Mouse (Mus musculus) forebrain, postnatal 0 days (tissue): ENCODE measurements at regions not wholly inside any gene's neighbourhood (a gene's known extent, or its start where the extent isn't known, plus 50 kb on each side); places are given as distances from the start of the nearest gene placed in this dataset.

Experiments
- ATAC-seq: fragments of 200-750 bp; cut with Nextera tagmentation; 2 replicates; pipeline ENCODE4 v1.8.0; 2017; ENCODE audit warnings: mild to moderate bottlenecking, moderate library complexity
- DNase-seq: peaks from one replicate; pipeline ENCODE4 v3.0.0-alpha.2; 2015
- H3K27ac ChIP-seq: fragments of 300-500 bp; sonication (generic); 2 replicates; pipeline ENCODE4 v1.5.1; 2014; ENCODE audit warnings: low read depth, mild to moderate bottlenecking, antibody characterized with exemption, low read length, moderate library complexity, mixed read lengths
- H3K27me3 ChIP-seq: fragments of 300-500 bp; sonication (generic); 2 replicates; pipeline ENCODE4 v1.6.1; 2014; ENCODE audit warnings: mild to moderate bottlenecking, low read length, mixed read lengths; ENCODE audit not compliant: insufficient read depth
- H3K36me3 ChIP-seq: fragments of 300-500 bp; sonication (generic); 2 replicates; pipeline ENCODE4 v1.6.1; 2014; ENCODE audit warnings: mild to moderate bottlenecking, moderate library complexity; ENCODE audit not compliant: insufficient read depth
- H3K4me1 ChIP-seq: fragments of 300-500 bp; sonication (generic); 2 replicates; pipeline ENCODE4 v1.6.1; 2014; ENCODE audit warnings: antibody characterized with exemption; ENCODE audit not compliant: insufficient read depth
- H3K4me2 ChIP-seq: fragments of 300-500 bp; sonication (generic); 2 replicates; pipeline ENCODE4 v1.6.1; 2014; ENCODE audit warnings: low read depth, mild to moderate bottlenecking, moderate library complexity
- H3K4me3 ChIP-seq: fragments of 300-500 bp; sonication (generic); 2 replicates; pipeline ENCODE4 v1.5.1; 2014; ENCODE audit warnings: low read depth, low read length, mixed read lengths
- H3K9ac ChIP-seq: fragments of 300-500 bp; sonication (generic); 2 replicates; pipeline ENCODE4 v1.6.1; 2014; ENCODE audit warnings: mild to moderate bottlenecking
- H3K9me3 ChIP-seq: fragments of 300-500 bp; sonication (generic); 2 replicates; pipeline ENCODE4 v1.6.1; 2016; ENCODE audit warnings: low read length
- CTCF ChIP-seq: sonication (generic); IDR thresholded peaks from 2 replicates; pipeline ENCODE4 v1.5.1; 2016; ENCODE audit warnings: antibody characterized with exemption, control low read depth, low read depth
- WGBS: fragments of 180-500 bp; shearing (Covaris S2); extraction: QIAGEN DNeasy Blood & Tissue Kit; methylation state at CpG from one replicate; pipeline ENCODE4 v1.1.7; 2014; 5-methylcytosine and 5-hydroxymethylcytosine counted together

DNA sequence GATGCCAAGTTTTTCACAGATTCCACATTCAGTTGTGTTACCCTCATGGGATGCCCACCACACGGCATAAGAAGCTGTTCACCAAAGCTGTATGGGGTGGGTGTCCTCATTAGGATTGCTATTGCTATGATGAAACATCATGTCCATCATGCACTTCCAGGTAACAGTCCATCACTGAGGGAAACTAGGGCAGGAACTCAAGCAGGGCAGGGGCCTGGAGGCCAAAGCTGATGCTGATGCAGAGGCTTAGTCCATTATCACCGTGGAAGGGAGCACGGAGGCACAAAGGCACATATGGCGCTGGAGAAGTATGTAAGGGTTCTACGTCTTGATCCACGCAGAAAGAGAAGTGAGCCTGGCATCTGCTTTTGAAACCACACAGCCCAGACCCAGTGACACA lies 97.4 kb upstream of the Jade1 start:
- TF ChIP-seq CTCF, result no peak
- Histone ChIP-seq H3K9ac (no peak overlapping the region), H3K4me3 (no peak overlapping the region), H3K4me2 (no peak overlapping the region), H3K27me3 (no peaks in the 10 kb centered on the region), H3K9me3 (no peaks in the 10 kb centered on the region), H3K4me1 (no peaks in the 10 kb centered on the region), H3K27ac (no peak overlapping the region), H3K36me3 (no peaks in the 10 kb centered on the region)
- DNase-seq (no peak), ATAC-seq (no peak)
- WGBS, result 89% methylated on average over 6 of the region's 6 CpGs

DNA sequence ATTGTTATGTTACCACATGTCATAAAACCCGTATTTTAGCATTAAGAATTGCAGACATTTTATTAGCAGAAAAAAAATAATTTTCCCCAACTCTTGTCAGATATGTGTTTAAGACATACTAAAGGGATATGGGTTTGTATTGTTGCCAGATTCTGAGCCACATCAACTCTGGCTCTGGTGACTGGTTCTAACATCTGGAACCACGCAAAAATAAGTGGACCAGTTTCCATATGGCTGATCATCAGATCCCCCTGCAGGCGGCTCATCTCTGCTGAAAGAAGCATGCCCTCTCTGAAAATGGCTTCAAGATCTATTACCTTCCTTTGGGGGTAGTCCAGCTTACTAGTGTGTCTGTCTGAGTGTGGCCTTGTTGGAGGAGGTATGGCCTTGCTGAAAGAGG lies 102.0 kb upstream of the Jade1 start:
- no peak overlapping the region for H3K4me3 ChIP-seq
- no peak overlapping the region for H3K4me2 ChIP-seq
- no peak for DNase-seq
- H3K9me3 ChIP-seq, result no peaks in the 10 kb centered on the region
- no peak overlapping the region for H3K27ac ChIP-seq
- H3K9ac ChIP-seq, result no peak overlapping the region
- TF ChIP-seq CTCF, result no peak
- 88% methylated on average over 3 of the region's 3 CpGs for WGBS
- no peaks in the 10 kb centered on the region for H3K4me1 ChIP-seq
- no peaks in the 10 kb centered on the region for H3K36me3 ChIP-seq
- H3K27me3 ChIP-seq, result no peaks in the 10 kb centered on the region
- ATAC-seq, result no peak

DNA sequence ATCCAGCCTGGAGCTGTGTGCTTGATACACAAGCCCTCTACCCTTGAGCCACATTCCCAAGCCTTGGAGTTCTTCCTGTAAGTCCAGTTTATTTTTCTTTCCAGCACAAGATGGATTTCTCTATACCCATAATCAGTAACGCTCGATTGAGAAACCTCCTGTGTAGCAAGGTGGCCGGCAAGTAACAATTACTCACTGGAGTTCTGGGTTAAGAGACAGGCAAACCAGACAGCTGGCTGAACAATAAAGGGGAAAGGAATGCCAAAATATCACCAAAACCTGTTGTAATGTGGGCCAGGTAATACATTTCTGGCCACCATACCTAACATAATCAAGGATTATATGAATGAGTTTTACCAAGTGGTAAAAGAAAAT lies 102.8 kb upstream of the Jade1 start:
- DNase-seq (no peak), ATAC-seq (no peak)
- Histone ChIP-seq H3K27ac (no peak overlapping the region), H3K27me3 (no peaks in the 10 kb centered on the region), H3K4me2 (no peak overlapping the region), H3K9me3 (no peaks in the 10 kb centered on the region), H3K36me3 (no peaks in the 10 kb centered on the region), H3K9ac (no peak overlapping the region), H3K4me1 (no peaks in the 10 kb centered on the region), H3K4me3 (no peak overlapping the region)
- 79% methylated on average over 3 of the region's 3 CpGs for WGBS
- TF ChIP-seq CTCF, result no peak

DNA sequence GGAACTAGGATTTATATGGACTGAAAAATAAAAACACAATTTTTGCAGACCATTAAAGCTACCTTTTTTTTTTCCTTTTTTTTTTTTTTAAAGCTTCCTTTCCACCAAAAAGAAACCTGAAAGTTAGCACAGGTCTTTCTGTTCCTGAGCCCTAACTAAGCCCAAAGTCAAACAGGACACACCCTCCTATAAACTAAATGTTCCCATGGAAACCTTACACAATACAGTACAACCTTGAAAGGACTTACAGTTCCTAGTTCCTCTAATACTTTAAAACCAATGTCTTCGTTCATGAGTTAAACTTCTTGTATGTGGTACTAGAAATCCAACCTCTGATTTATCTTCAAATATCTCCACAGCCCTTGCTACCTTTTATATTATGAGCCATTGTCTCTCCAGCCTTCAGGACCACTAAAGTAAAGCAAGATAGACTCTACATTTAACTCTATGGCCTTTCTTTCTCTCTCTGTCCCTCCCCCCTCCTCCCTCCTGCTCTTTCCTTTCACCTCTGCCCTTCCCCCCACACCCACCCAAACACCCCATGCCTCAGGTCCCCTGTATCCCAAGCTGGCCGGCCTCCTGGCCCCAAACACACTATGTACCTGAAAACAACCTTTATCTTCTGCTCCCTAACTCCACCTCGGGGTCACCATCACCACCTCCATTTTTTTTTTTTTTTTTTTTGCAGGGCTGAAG lies 103.4 kb upstream of the Jade1 start:
- 78% methylated on average over 3 of the region's 3 CpGs for WGBS
- Histone ChIP-seq H3K4me3 (no peak overlapping the region), H3K27ac (no peak overlapping the region), H3K4me2 (no peak overlapping the region), H3K27me3 (no peaks in the 10 kb centered on the region), H3K4me1 (no peaks in the 10 kb centered on the region), H3K9me3 (no peaks in the 10 kb centered on the region), H3K9ac (no peak overlapping the region), H3K36me3 (no peaks in the 10 kb centered on the region)
- DNase-seq (no peak), ATAC-seq (no peak)
- no peak for TF ChIP-seq CTCF

DNA sequence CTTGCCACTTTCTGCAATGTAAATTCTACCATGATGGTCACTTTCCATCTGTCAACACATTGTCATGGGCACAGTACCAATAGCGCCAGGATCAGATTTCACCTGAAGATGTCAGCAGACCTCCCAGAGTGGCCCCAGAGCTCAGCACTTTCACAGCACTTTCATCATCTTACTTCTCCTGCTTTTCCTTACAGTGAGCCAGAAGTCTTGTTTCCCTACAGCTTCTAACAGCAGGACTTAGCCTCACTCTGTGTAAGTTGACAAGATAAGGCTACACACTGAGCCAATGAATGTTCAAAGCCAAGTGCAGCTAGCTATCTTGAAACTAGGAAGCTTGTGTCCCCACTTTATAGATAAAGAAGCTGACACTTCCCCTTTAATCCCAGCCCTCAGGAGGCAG lies 104.8 kb upstream of the Jade1 start:
- no peak for DNase-seq
- no peak for ATAC-seq
- H3K4me3 ChIP-seq, result no peak overlapping the region
- H3K9ac ChIP-seq, result no peak overlapping the region
- WGBS, result 86% methylated on average over 1 of the region's 1 CpGs
- no peaks in the 10 kb centered on the region for H3K9me3 ChIP-seq
- no peaks in the 10 kb centered on the region for H3K27me3 ChIP-seq
- H3K36me3 ChIP-seq, result no peaks in the 10 kb centered on the region
- H3K27ac ChIP-seq, result no peak overlapping the region
- no peaks in the 10 kb centered on the region for H3K4me1 ChIP-seq
- no peak overlapping the region for H3K4me2 ChIP-seq
- TF ChIP-seq CTCF, result no peak

DNA sequence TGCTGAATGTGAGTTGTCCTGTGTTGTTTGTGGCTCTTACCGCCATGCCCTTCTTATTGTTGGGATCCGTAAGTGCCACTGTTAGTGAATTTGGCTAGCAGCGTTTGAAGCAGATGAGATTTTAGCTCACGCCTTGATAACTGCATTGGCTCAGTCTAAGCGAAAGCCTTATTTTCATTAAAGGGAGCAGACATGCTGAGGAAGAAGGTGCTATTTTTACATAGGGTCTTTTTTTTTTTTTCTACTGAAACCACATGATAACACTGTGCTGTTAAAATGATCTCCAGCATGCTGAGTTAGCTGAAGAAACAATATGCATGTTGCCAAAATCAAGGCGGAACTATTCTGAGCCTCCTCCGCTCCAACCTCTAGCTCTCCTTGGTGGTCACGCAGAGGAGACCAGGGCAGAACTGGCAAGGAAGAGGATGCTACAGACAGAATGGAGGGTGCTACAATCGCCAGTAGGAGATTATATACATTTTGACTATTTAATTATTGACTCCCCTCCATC lies 111.2 kb upstream of the Jade1 start:
- DNase-seq (peak; percentile 63), ATAC-seq (peak; percentile 89)
- 65% methylated on average over 9 of the region's 9 CpGs for WGBS
- Histone ChIP-seq H3K4me3 (no peak overlapping the region), H3K4me1 (no peaks in the 10 kb centered on the region), H3K36me3 (no peaks in the 10 kb centered on the region), H3K9ac (no peak overlapping the region), H3K4me2 (no peak overlapping the region), H3K9me3 (no peaks in the 10 kb centered on the region), H3K27ac (no peak overlapping the region), H3K27me3 (no peaks in the 10 kb centered on the region)
- no peak for TF ChIP-seq CTCF

DNA sequence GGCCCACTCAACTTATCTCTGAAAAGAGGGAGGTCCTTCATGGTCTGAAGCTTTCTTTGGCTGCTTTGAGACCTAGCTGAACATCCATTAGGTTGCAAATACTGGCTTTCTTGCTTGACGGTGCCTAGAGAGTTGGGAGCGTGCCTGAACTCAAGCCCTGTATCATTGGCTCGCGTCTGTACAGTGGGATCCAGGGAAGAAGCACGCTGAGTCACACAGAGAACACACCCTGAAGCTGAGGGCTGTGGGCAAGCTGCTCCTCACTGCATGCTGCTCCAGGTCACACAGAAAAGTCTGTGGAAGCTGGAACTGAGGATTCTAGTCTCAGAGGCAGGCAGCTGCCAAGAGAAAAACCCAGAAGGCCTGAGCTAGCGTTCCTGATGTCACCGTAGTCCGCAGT lies 119.3 kb upstream of the Jade1 start:
- no peak for DNase-seq
- Histone ChIP-seq H3K27me3 (no peaks in the 10 kb centered on the region), H3K4me1 (no peaks in the 10 kb centered on the region), H3K9me3 (no peaks in the 10 kb centered on the region), H3K4me2 (no peak overlapping the region), H3K36me3 (no peaks in the 10 kb centered on the region), H3K4me3 (no peak overlapping the region), H3K27ac (no peak overlapping the region), H3K9ac (no peak overlapping the region)
- ATAC-seq, result no peak
- TF ChIP-seq CTCF, result no peak
- 90% methylated on average over 8 of the region's 8 CpGs for WGBS
